Mouse (Mus musculus): ENCODE data around the gene Tmem30b. TPM values are rescaled to one million over a fixed set of nuclear protein-coding genes. Genes with fewer than 3 reads are reported as not detected.
A peak's percentile ranks its signal among the peaks of the same experiment; 100 is the strongest.
"Not testable (repeated sequence)": the region's sequence is repeated elsewhere in the genome, so short reads cannot be mapped to it uniquely, and the experiment has no call there.

Tmem30b gene
- total RNA-seq (2021) = 1 to 10 TPM; 3.0 to 5.8 TPM
- long read RNA-seq, experiment 1, transcript Tmem30b-201 (1 exons, 2,991 nt) = major isoform, 14 of 14 reads
- long read RNA-seq, experiment 1, partial matches to known transcripts = 0 of 14 reads
- long read RNA-seq, experiment 1, other reads (novel, unspliced or antisense) = 0 of 14 reads
- long read RNA-seq, experiment 2, transcript Tmem30b-201 (1 exons, 2,991 nt) = major isoform, 6 of 6 reads
- long read RNA-seq, experiment 2, partial matches to known transcripts = 0 of 6 reads
- long read RNA-seq, experiment 2, other reads (novel, unspliced or antisense) = 0 of 6 reads

- no peak for DNase-seq
Observed at GRCm38 (mm10) chr12:73546086-73546711, at the start of gene Tmem30b. Gene Tmem30b, minus strand, starts transcription at chr12:73546392.

- DNase-seq = no peak
Observed at GRCm38 (mm10) chr12:73595226-73595625, 49.0 kb upstream of the Tmem30b start.

- no peak for DNase-seq
Observed at GRCm38 (mm10) chr12:73594177-73594745, 48.1 kb upstream of the Tmem30b start.

- no peak for DNase-seq
Observed at GRCm38 (mm10) chr12:73593021-73593798, 47.0 kb upstream of the Tmem30b start.

GRCm38 (mm10) chr12:73591625-73592024 lies 45.4 kb upstream of the Tmem30b start:
- DNase-seq = peak; percentile 74

GRCm38 (mm10) chr12:73590627-73591276 lies 44.6 kb upstream of the Tmem30b start:
- no peak for DNase-seq

- DNase-seq = no peak
Observed at GRCm38 (mm10) chr12:73587262-73587661, 41.1 kb upstream of the Tmem30b start.

GRCm38 (mm10) chr12:73585850-73586249 lies 39.7 kb upstream of the Tmem30b start:
- DNase-seq = no peak

- no peak for DNase-seq
Observed at GRCm38 (mm10) chr12:73585241-73585801, 39.1 kb upstream of the Tmem30b start.

- peak; percentile 86 for DNase-seq
Observed at GRCm38 (mm10) chr12:73584610-73585240, 38.5 kb upstream of the Tmem30b start, which contains the start of gene Prkch. Gene Prkch, plus strand, starts transcription at chr12:73584796.

GRCm38 (mm10) chr12:73583813-73584609 lies 37.8 kb upstream of the Tmem30b start:
- DNase-seq = no peak

GRCm38 (mm10) chr12:73583318-73583717 lies 37.1 kb upstream of the Tmem30b start:
- no peak for DNase-seq

- DNase-seq = no peak
Observed at GRCm38 (mm10) chr12:73580811-73581210, 34.6 kb upstream of the Tmem30b start.

GRCm38 (mm10) chr12:73578141-73578540 lies 31.9 kb upstream of the Tmem30b start:
- DNase-seq = no peak

- DNase-seq = no peak
Observed at GRCm38 (mm10) chr12:73574632-73575031, 28.4 kb upstream of the Tmem30b start.

GRCm38 (mm10) chr12:73565620-73565969 lies 19.4 kb upstream of the Tmem30b start:
- DNase-seq = no peak

- DNase-seq = no peak
Observed at GRCm38 (mm10) chr12:73564795-73565619, 18.8 kb upstream of the Tmem30b start.

GRCm38 (mm10) chr12:73564176-73564575 lies 18.0 kb upstream of the Tmem30b start:
- no peak for DNase-seq

- DNase-seq = not testable (repeated sequence)
Observed at GRCm38 (mm10) chr12:73563122-73563521, 16.9 kb upstream of the Tmem30b start.

GRCm38 (mm10) chr12:73560091-73560490 lies 13.9 kb upstream of the Tmem30b start:
- DNase-seq = no peak

Data from adrenal gland, postnatal 10 days (tissue).